Mouse (Mus musculus) spleen, embryonic (tissue): Measurements from ENCODE around the gene Gm49601.

Experiments
- CTCF ChIA-PET: fragments of 350-600 bp; sonication (Branson Sonifier 250); formaldehyde crosslinking; loops from one replicate; lab custom pipeline; 2022; lab: Charles Lee

Gm49601 gene

GRCm38 (mm10) chr16:18611752-18612151, 14.5 kb downstream of the Gm49601 start:
- CTCF ChIA-PET: no interaction called here

DNA sequence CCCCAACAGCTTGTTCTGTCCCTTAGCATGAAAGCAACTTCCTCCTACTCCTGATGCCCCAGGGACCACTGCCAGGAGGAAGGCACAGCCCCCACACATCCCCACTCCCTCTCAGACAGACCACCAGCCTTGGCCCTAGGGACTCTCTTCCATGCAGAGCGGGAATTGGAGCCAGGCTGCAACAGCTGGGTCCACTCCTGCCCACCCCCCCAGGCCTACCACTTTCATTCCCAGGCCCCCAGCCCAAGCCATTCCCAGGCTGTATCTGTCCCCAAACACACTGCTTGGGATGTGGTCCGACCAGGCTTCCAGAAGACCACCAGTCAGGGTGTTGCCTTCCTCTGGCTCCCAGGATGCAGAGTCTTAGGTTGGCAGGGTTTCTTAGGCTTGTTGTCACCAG, 17.1 kb downstream of the Gm49601 start:
- CTCF ChIA-PET: no interaction called here

- CTCF ChIA-PET: no interaction called here
Measured at GRCm38 (mm10) chr16:18608226-18608625, 18.0 kb downstream of the Gm49601 start.

DNA sequence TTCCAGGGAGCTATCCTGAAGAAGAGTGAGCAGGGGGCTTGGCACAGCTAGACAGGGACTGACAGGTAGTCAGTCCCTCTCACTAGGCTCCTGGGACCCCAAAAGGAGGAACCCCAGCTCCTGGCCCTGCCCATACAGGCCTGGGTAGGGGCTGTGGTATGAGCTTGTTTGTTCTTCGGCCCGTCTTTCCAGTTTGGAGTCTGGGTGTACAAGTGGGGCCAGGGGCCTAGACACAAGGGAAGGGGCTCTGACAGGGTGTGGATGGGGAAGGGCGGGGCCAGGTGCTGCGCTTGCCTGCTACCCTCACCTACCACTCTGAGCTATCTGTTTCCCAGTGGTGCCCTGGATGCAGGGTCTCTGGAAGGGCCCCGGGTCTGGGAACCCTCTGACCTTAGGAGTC, 20.5 kb downstream of the Gm49601 start:
- CTCF ChIA-PET: no interaction called here

DNA sequence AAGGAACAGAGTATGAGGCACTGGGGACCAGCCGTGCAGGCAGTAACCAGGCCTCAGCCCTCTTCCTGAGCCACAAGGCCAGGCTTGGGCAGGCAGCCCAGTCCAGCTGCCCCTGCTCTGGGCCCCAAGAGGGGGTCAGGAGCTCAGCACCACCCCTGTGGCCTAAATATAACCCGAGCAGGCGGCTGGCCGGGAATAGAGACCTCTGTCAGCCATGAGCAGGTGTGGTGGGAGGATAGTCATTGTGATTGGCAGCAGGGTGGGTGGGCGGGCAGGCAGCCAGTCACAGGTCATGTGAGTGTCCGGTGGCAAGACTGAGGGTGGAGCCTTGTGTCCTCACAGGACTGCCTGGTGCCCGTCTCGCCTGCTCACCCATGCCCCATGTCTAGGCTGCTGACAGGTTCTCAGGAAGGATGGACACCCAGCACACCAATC, 21.9 kb downstream of the Gm49601 start:
- CTCF ChIA-PET: no interaction called here

- CTCF ChIA-PET: interaction anchor here (1.0 kb wide), 1 partner anchor 26 kb away, joined by 3 read pairs; no protein-coding TSS in a partner anchor
Measured at GRCm38 (mm10) chr16:18601447-18601846, 24.8 kb downstream of the Gm49601 start.

DNA sequence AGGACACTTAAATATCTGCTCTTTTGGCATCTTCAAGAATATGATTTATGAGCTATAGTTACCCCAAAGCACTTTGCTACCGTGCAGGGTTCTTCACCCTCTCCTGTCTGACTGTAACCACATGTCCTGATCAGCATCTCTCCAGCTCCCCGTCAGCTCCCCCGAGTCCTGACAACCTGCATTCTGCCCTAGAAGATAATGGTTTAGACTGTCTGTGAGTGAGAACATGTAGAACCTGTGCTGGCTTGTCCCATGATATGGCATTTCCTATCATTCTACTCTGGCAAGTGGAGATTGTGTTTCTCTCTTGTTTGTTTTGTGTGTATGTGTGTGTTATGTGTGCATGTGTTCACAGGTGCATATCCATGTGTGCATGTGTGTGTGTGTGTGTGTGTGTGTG, 28.2 kb downstream of the Gm49601 start:
- CTCF ChIA-PET: no interaction called here

- CTCF ChIA-PET: no interaction called here
Measured at GRCm38 (mm10) chr16:18596255-18596654, 30.0 kb downstream of the Gm49601 start.

GRCm38 (mm10) chr16:18593930-18594329, 32.3 kb downstream of the Gm49601 start:
- CTCF ChIA-PET: no interaction called here

GRCm38 (mm10) chr16:18591047-18592018, 34.9 kb downstream of the Gm49601 start:
- CTCF ChIA-PET: no interaction called here

DNA sequence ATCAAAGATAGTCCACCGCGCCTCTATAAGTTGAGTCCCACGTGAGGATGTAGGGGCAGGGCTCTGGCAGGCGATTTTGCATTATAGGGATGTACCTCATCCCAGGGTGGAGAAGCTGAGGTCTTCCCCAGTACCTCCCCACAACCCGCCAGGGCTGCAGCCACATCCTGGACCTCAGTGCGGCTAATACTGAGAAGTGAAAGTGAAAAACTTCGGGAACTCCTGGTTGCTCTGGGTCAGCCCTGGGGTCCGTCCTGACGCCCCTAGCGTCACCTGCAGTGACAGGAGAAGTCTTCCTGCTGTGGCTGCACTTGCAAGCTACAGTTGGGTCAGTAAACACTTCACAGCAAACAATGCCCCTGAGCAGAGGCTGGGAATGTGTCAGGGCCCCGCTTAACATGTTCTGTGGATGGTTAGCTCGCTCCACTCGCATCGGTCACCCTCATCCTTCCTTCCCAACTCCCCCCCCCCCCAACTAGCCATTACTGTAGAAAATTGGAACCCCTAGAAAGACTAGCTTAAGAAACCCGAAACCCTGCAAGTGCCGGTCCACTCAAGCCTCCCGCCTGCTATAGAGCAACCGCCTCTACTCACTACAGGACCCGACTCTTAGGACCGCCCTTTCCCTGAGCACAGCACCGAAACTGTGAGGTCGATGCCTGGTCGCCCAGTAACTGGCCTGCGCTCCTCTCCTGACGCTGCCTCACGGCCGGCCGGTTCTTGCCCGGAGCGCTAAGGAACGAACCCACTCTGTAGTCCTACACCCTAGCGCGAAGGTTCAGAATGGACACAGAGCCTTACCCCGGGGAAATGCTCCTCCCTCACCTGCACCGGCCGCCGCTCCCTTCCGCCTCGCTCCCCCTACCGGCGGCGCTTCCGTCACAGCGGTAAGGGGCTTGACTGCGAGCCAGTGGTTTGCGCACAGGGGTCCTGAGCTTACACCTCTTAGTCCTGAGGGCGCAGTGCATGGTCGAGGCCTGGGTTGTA, 36.1 kb downstream of the Gm49601 start, which contains the start of gene Tbx1:
Gene Tbx1 (minus strand): TSS at position 868 of the 987 bp plus-strand sequence.
- CTCF ChIA-PET: no interaction called here

DNA sequence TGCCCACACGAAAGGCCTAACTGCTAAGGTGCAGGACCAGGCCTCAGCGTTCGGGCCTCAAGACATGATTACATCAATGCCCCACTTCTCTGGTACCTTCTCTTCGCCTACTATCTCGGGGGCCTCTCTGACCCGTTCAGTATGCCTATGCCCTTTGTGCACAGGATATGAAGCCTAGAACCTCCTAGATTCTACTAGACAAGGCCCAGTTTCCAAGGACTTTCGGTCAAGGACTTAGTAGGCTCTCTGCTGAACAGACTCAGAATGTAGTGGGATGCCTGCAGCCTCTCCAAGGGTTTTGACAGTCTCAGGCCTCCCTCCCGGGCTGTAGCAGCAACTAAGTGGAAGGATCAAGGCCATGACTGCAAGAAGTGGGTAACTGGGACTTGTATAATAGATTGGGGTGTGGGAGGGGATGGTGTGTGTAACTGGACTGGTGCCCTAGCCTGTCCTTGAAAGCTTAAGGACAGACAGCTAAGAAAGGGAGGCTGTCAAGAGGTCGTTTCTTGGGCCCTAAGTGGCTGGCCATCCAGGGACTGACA, 37.1 kb downstream of the Gm49601 start:
- CTCF ChIA-PET: no interaction called here

- CTCF ChIA-PET: interaction anchor here (0.7 kb wide), 1 partner anchor 286 kb away, joined by 3 read pairs; no protein-coding TSS in a partner anchor
Measured at GRCm38 (mm10) chr16:18588738-18589055, 37.5 kb downstream of the Gm49601 start.

GRCm38 (mm10) chr16:18587847-18588737, 38.1 kb downstream of the Gm49601 start:
- CTCF ChIA-PET: interaction anchor here (0.7 kb wide), 1 partner anchor 286 kb away, joined by 3 read pairs; no protein-coding TSS in a partner anchor

DNA sequence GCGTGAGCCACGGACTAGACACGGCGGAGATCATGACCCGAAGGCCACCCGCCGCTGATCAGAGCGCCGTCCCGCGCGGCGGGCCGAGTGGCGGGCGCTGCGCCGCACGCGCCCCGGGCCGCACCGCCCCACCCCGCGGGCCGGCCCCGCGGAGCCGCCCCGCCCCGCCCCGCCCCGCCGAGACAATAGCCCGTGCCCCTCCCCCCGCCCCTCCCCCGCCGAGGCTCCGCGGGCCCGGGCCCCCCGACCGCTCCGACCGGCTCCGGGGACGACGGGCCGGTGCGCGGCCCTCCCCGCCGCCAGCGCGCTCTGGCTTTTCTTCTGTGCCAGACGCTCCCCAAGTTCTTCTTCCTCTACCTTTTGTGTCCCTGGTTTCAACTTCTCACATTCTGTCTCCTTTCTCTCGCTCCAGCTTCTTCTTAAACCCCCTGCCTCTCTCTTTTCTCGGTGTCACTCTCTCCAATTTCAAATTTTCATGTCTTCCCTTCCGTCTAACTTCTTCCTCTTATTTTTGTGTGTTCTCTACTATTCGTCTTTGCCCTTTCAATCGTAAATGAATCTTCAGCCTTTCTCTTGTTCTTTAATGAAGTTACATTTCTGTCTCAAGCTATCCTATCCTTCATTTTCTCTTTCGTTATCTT, 39.2 kb downstream of the Gm49601 start:
- CTCF ChIA-PET: no interaction called here

DNA sequence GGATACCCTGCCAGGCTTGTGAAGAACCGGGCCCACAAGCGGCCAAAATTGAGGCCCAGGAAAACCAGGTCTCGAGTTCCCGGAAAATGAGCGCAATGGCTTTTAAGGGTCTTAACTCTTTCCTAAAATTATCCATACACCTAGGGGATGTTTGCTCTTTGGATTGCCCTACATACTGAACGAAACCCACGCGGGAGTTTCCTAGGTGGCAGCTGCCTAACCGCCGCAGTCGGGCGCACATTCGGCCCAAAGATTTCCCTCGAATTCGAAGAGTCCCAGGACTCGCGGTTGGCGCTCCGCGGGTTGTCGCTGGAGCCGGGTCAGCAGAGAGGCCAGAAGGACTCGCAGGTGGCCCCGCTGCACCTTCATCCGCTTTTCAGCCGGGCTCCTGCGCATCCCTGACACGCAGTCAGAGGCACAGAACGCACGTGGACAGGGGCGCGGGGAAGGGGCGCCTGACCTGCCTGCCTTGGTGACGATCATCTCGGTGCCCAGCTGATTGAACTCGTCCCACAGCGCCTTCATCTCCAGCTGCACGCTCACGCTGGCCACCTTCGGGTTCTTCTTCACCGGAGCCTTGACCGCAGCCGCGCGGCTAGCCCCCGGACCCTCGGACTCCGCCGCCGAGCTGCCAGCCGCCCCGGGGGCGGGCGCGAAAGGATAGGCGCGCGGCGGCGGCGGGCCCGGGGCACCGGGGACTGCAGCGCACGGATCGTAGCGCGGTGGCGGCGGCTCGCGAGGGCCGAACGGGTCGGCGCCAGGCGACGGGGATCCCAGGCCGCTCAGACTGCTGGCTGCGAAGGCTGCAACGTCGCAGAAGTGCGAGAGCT, 39.9 kb downstream of the Gm49601 start:
- CTCF ChIA-PET: no interaction called here

DNA sequence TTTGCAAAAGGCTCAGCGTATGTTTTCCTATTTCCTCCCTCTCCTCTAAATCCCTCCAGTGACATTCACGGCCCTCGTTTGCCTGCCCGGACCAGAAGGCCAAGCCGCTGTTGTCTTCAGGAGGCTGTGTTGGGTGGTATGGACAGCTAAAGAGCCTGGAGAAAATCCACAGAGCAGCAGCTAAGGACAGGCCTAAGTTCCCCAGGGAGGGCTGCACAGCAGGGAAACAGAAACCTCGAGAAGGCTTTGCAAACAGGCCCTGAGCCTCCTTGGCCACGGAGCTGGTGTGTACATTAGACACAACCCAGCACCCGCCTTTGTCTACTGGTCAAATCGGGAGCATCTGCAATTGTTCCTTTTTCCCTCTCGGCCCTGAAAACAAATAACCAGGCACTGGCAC, 40.6 kb downstream of the Gm49601 start:
- CTCF ChIA-PET: no interaction called here

- CTCF ChIA-PET: no interaction called here
Measured at GRCm38 (mm10) chr16:18584901-18585510, 41.2 kb downstream of the Gm49601 start.
